Mouse (Mus musculus): Measurements from ENCODE around the gene Pcyt1a.

DNA sequence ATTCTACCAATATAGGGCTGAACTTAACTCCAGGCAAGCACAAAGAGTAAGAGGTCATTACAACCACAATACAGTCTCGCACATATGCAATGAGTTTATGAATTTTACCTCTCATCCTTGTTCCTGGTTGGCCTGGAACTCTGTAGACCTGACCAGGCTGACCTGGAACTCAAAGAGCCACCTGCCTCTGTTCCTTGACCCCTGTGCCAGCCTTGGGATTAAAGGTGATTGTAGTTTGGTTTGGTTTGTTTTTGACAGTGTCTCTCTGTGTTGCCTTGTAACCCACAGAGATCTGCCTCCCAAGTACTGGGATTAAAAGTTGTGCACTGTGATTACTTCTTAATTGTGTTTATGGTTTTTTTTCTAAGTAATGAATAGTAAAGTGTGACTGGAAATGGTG lies 26.0 kb downstream of the Pcyt1a start:
- TF ChIP-seq FLI1 (IDR thresholded peaks at IDR 0.05; ENCODE audit: low read length) (no peak), GATA1 (IDR thresholded peaks at IDR 0.05; ENCODE audit: borderline replicate concordance, low read length) (no peak)
